Comparison of ENCODE assay signal across 16 mouse cellular contexts in the genomic region with DNA sequence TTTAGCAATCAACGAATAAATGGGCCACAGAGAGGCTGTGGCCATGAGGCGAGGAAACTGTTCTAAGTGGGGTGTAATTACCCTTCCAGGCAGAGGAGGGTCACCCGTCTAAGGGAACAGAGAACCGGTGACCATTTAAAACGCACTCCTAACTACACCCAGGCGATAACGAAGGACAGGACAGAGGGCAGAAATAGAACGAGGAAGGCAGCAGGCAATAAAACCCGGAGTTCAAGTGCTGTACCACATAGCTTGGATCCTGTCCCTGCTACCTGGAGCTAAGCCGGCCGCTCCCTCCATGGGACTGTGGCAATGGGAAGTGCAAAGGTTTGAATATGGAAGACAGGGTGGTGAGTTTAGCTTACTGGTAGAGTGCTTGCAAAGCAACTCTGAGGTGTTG. TPM values are rescaled to one million over a fixed set of nuclear protein-coding genes. Genes with fewer than 3 reads are reported as not detected.
A peak's percentile ranks its signal among the peaks of the same experiment; 100 is the strongest.
DNase-seq lines count a peak whose midpoint lies in the region; ATAC-seq and TF ChIP-seq lines count a peak whose summit lies in the region.
"Had no signal": no experiment of that assay in that cellular context is flagged by ENCODE, and none has a peak within 500 bp of the region (broad histone marks: within the 10 kb centered on the region; RNA-seq: fewer than 3 reads in every experiment).

No protein-coding gene starts in this region.

- H3K9ac ChIP-seq in ES-Bruce4 (ENCODE audit: low read depth, poor library complexity, severe bottlenecking) = peak overlapping the region; percentile 40
- H3K9ac ChIP-seq in heart, embryonic 15.5 days = no peak overlapping the region; the same call in 1 of the 2 replicates
- 0 out of 2 replicates have a peak overlapping the region, but pooled peaks have one; percentile 4 for H3K9ac ChIP-seq in liver, embryonic 13.5 days
- H3K9ac ChIP-seq: embryonic facial prominence, embryonic 12.5 days; limb, embryonic 12.5 days had no signal

- peak; percentile 74 for ATAC-seq in heart, embryonic 15.5 days (replicated peaks; ENCODE audit: insufficient number of reproducible peaks, insufficient read depth, low FRiP score, low read depth)
- peak; percentile 52 for ATAC-seq in liver, embryonic 13.5 days (ENCODE audit: low read depth)
- ATAC-seq: lung, postnatal 0 days had no signal

- no peak for TF ChIP-seq CTCF in E14TG2a.4 (conservative IDR thresholded peaks at IDR 0.05; ENCODE audit: low read length)
- TF ChIP-seq CTCF in ES-Bruce4 (IDR thresholded peaks at IDR 0.05; ENCODE audit: low read depth, low read length) = no peak

- DNase-seq in liver, embryonic 13.5 days = no peak
- DNase-seq in left cerebral cortex, postnatal 4 days = no peak
- DNase-seq in kidney, postnatal 4 days = no peak
- no peak for DNase-seq in urinary bladder, adult 2 months (ENCODE audit: low spot score)
- DNase-seq: layer of hippocampus, postnatal 36 days; right cerebral cortex, adult 18-20 months; thymus, adult 18-20 months had no signal

- peaks cover 9% of the 10 kb centered on the region for H3K27me3 ChIP-seq in E14TG2a.4 (ENCODE audit: insufficient read depth, low read length)
- H3K27me3 ChIP-seq in ES-Bruce4 (ENCODE audit: control insufficient read depth, insufficient read depth, low read length, poor library complexity, severe bottlenecking) = no peaks in the 10 kb centered on the region
- H3K27me3 ChIP-seq in heart, embryonic 15.5 days = no peaks in the 10 kb centered on the region
- no peaks in the 10 kb centered on the region for H3K27me3 ChIP-seq in liver, embryonic 13.5 days
- H3K27me3 ChIP-seq: CH12.LX had no signal

- whole genome bisulfite sequencing in heart, embryonic 15.5 days = 21% methylated on average over 11 of the region's 11 CpGs
- 20% methylated on average over 11 of the region's 11 CpGs for WGBS in liver, embryonic 13.5 days (ENCODE audit: insufficient replicate concordance)

- TF ChIP-seq POLR2A in ES-Bruce4 (IDR thresholded peaks at IDR 0.05; ENCODE audit: insufficient read depth, low read length) = no peak

- H3K36me3 ChIP-seq in E14TG2a.4 (ENCODE audit: insufficient read depth, low read length) (no peaks in the 10 kb centered on the region), ES-Bruce4 (ENCODE audit: control insufficient read depth, insufficient read depth, low read length, poor library complexity, severe bottlenecking) (no peaks in the 10 kb centered on the region)
- no peaks in the 10 kb centered on the region for H3K36me3 ChIP-seq in heart, embryonic 15.5 days
- H3K36me3 ChIP-seq in liver, embryonic 13.5 days = no peaks in the 10 kb centered on the region
- H3K36me3 ChIP-seq: embryonic facial prominence, embryonic 12.5 days; limb, embryonic 12.5 days had no signal

- H3K4me1 ChIP-seq in E14TG2a.4 (replicated peaks; ENCODE audit: low read depth, low read length) (peaks cover 73% of the 10 kb centered on the region), ES-Bruce4 (ENCODE audit: control insufficient read depth, insufficient read depth, low read length) (peaks cover 3% of the 10 kb centered on the region)
- H3K4me1 ChIP-seq in heart, embryonic 15.5 days (replicated peaks) = peaks cover 21% of the 10 kb centered on the region
- peaks cover 34% of the 10 kb centered on the region for H3K4me1 ChIP-seq in liver, embryonic 13.5 days (replicated peaks)
- H3K4me1 ChIP-seq: embryonic facial prominence, embryonic 12.5 days; limb, embryonic 12.5 days had no signal

- intact Hi-C loops in left cerebral cortex, postnatal 4 days (cut with DNase I) = no loop called here

- H3K9me3 ChIP-seq in E14TG2a.4 (ENCODE audit: low read length) = no peaks in the 10 kb centered on the region
- no peaks in the 10 kb centered on the region for H3K9me3 ChIP-seq in ES-Bruce4 (replicated peaks; ENCODE audit: control insufficient read depth, insufficient read depth, low read length, poor library complexity, severe bottlenecking)
- H3K9me3 ChIP-seq in heart, embryonic 15.5 days (replicated peaks) = no peaks in the 10 kb centered on the region
- H3K9me3 ChIP-seq in liver, embryonic 13.5 days (replicated peaks) = no peaks in the 10 kb centered on the region
- H3K9me3 ChIP-seq: embryonic facial prominence, embryonic 12.5 days; limb, embryonic 12.5 days had no signal

- H3K4me3 ChIP-seq in E14TG2a.4 (replicated peaks; ENCODE audit: low read length) (peak overlapping the region; percentile 41), ES-Bruce4 (ENCODE audit: low read depth, low read length) (peak overlapping the region; percentile 45)
- no peak overlapping the region for H3K4me3 ChIP-seq in heart, embryonic 15.5 days
- H3K4me3 ChIP-seq in liver, embryonic 13.5 days (replicated peaks) = peak overlapping the region; percentile 29
- H3K4me3 ChIP-seq: embryonic facial prominence, embryonic 12.5 days; limb, embryonic 12.5 days; myocyte had no signal

- TF ChIP-seq EP300 in ES-Bruce4 (IDR thresholded peaks at IDR 0.05; ENCODE audit: insufficient read depth, low read depth, low read length) = no peak

- H3K4me2 ChIP-seq in heart, embryonic 15.5 days = peak overlapping the region; percentile 43
- peak overlapping the region; percentile 58 for H3K4me2 ChIP-seq in liver, embryonic 13.5 days
- H3K4me2 ChIP-seq: embryonic facial prominence, embryonic 12.5 days; limb, embryonic 12.5 days had no signal

- H3K27ac ChIP-seq in ES-Bruce4 (ENCODE audit: insufficient read depth, low read length) = peak overlapping the region; percentile 73
- peak overlapping the region; percentile 68 for H3K27ac ChIP-seq in heart, embryonic 15.5 days
- no peak overlapping the region for H3K27ac ChIP-seq in liver, embryonic 13.5 days
- H3K27ac ChIP-seq: embryonic facial prominence, embryonic 12.5 days; kidney, postnatal 0 days; limb, embryonic 12.5 days had no signal

RNA-seq across cellular contexts. Expression of a gene that starts 40.2 kb away (rescaled TPM):
- 29.9 and 31.4 TPM in 2 replicates for polyA plus RNA-seq in ES-Bruce4 (2011; ENCODE audit: insufficient read depth, insufficient read length, low read depth, missing spikeins)
- polyA plus RNA-seq in heart, embryonic 15.5 days (2015; fragmentation: Nextera tagmentation; extraction: Ambion mirVana) = 37.3 and 39.9 TPM in 2 replicates
- 4.9 and 6.7 TPM in 2 replicates for polyA plus RNA-seq in liver, embryonic 13.5 days (2015; fragmentation: Nextera tagmentation; extraction: Ambion mirVana)
- total RNA-seq in left cerebral cortex, postnatal 4 days (2021) = 1,000 to 10,000 TPM in 1 of 2 experiments, 100 to 1,000 TPM in 1; 971 to 1,020 TPM
- polyA plus RNA-seq in urinary bladder, adult 2 months (2012; rRNA removed) = 7.9 and 10.9 TPM in 2 replicates
